In genomic region chr8:109185558-109186198, GRCm38 (mm10) we compare ENCODE assay signal across 8 mouse cellular contexts.
A peak's percentile ranks its signal among the peaks of the same experiment; 100 is the strongest.
DNase-seq lines count a peak whose midpoint lies in the region; ATAC-seq and TF ChIP-seq lines count a peak whose summit lies in the region.

No protein-coding gene starts in this region.

- H3K36me3 ChIP-seq in intestine, embryonic 16.5 days (ENCODE audit: control insufficient read depth, insufficient read depth, low read length) = no peaks in the 10 kb centered on the region
- H3K36me3 ChIP-seq in midbrain, embryonic 10.5 days = no peaks in the 10 kb centered on the region
- H3K36me3 ChIP-seq in small intestine, adult 2 months (ENCODE audit: control insufficient read depth, insufficient read depth, low read length) = no peaks in the 10 kb centered on the region

- TF ChIP-seq POLR2A in small intestine, adult 2 months (IDR thresholded peaks at IDR 0.05; ENCODE audit: low read depth, low read length) = no peak

- peak overlapping the region; percentile 60; the same call in 1 of the 2 replicates for H3K9ac ChIP-seq in intestine, embryonic 16.5 days (ENCODE audit: low read depth, low read length)

- H3K4me1 ChIP-seq in intestine, embryonic 16.5 days (ENCODE audit: control insufficient read depth, insufficient read depth, low read length) = peaks cover 4% of the 10 kb centered on the region
- H3K4me1 ChIP-seq in midbrain, embryonic 10.5 days = peaks cover 25% of the 10 kb centered on the region
- no peaks in the 10 kb centered on the region for H3K4me1 ChIP-seq in small intestine, adult 2 months (ENCODE audit: control insufficient read depth, insufficient read depth, insufficient read length, low read length)

- WGBS in intestine, embryonic 16.5 days = 24% methylated on average over 10 of the region's 10 CpGs
- WGBS in midbrain, embryonic 10.5 days = 51% methylated on average over 10 of the region's 10 CpGs
- 30% methylated on average over 10 of the region's 10 CpGs for WGBS in small intestine, adult 2 months

- no peak overlapping the region for H3K27ac ChIP-seq in intestine, embryonic 16.5 days (ENCODE audit: low read length)
- peak overlapping the region; percentile 87 for H3K27ac ChIP-seq in midbrain, embryonic 10.5 days (replicated peaks)
- H3K27ac ChIP-seq in small intestine, adult 2 months (ENCODE audit: insufficient read depth, low read depth, low read length) = no peak overlapping the region

- H3K4me3 ChIP-seq in intestine, embryonic 16.5 days (ENCODE audit: low read length) = peak overlapping the region; percentile 35
- H3K4me3 ChIP-seq in midbrain, embryonic 10.5 days = peak overlapping the region; percentile 33; the same call in 1 of the 2 replicates
- H3K4me3 ChIP-seq in small intestine, adult 2 months (ENCODE audit: low read depth, low read length) = no peak overlapping the region

- TF ChIP-seq CTCF in small intestine, adult 2 months (IDR thresholded peaks at IDR 0.05; ENCODE audit: extremely low read depth, insufficient read length, insufficient replicate concordance, low read depth, low read length) = peak; percentile 43; the same call in 1 of the 2 replicates

- peak; percentile 53 for DNase-seq in R1 (ENCODE audit: low read depth, low spot score)
- DNase-seq in embryo, embryonic 10 days (ENCODE audit: low spot score) = peak; percentile 87
- peak; percentile 48 for DNase-seq in gastrocnemius, postnatal 25 days
- peak; percentile 55 to 60 for DNase-seq in left cerebral cortex, postnatal 10 days (ENCODE audit: extremely low spot score in 1 of 2, low spot score in 2 of 2)
- DNase-seq in midbrain, embryonic 10.5 days (ENCODE audit: low spot score) = peak; percentile 73

- peak; percentile 62; the same call in 1 of the 2 replicates for ATAC-seq in intestine, embryonic 16.5 days
- ATAC-seq in inflammation-experienced regulatory T-cells, adult 6 months = no peak

- H3K9me3 ChIP-seq in intestine, embryonic 16.5 days (ENCODE audit: control insufficient read depth, low read length) = no peaks in the 10 kb centered on the region
- no peaks in the 10 kb centered on the region for H3K9me3 ChIP-seq in midbrain, embryonic 10.5 days (replicated peaks)

- H3K27me3 ChIP-seq in intestine, embryonic 16.5 days (replicated peaks; ENCODE audit: control insufficient read depth, insufficient read depth, low read length) = no peaks in the 10 kb centered on the region
- no peaks in the 10 kb centered on the region for H3K27me3 ChIP-seq in midbrain, embryonic 10.5 days (ENCODE audit: low read depth, poor library complexity, severe bottlenecking)
- H3K27me3 ChIP-seq in small intestine, adult 2 months (ENCODE audit: control insufficient read depth, insufficient read depth, low read length) = no peaks in the 10 kb centered on the region

- intact Hi-C loops in left cerebral cortex, postnatal 10 days (cut with DNase I) = loop anchor here (5.0 to 10.0 kb wide), 5 partner anchors 229 to 1583 kb away; no protein-coding TSS in a partner anchor

- peak overlapping the region; percentile 55 for H3K4me2 ChIP-seq in intestine, embryonic 16.5 days (ENCODE audit: low read depth, low read length)
